Mouse (Mus musculus) embryo, embryonic 10.5 days (tissue): Measurements from ENCODE around the gene Rev3l.
A peak's percentile ranks its signal among the peaks of the same experiment; 100 is the strongest.
"Not testable (repeated sequence)": the region's sequence is repeated elsewhere in the genome, so short reads cannot be mapped to it uniquely, and the experiment has no call there.

Source experiments
- DNase-seq: peaks from one replicate; pipeline ENCODE4 v3.0.0-alpha.2; 2015; ENCODE audit warnings: low spot score

Rev3l gene

GRCm38 (mm10) chr10:39785241-39785640 is 53.3 kb downstream of the Rev3l start:
- no peak for DNase-seq

- no peak for DNase-seq
Measured at GRCm38 (mm10) chr10:39793295-39793694, 61.4 kb downstream of the Rev3l start.

GRCm38 (mm10) chr10:39811507-39811906 is 79.6 kb downstream of the Rev3l start:
- peak; percentile 77 for DNase-seq

GRCm38 (mm10) chr10:39842621-39843020 is 110.7 kb downstream of the Rev3l start:
- no peak for DNase-seq

GRCm38 (mm10) chr10:39865509-39865908 is 133.6 kb downstream of the Rev3l start:
- DNase-seq: no peak

- no peak for DNase-seq
Measured at GRCm38 (mm10) chr10:39888621-39889020, 156.7 kb downstream of the Rev3l start.

- no peak for DNase-seq
Measured at GRCm38 (mm10) chr10:39893702-39894697, 162.1 kb downstream of the Rev3l start.

GRCm38 (mm10) chr10:39896503-39896902 is 164.6 kb downstream of the Rev3l start:
- DNase-seq: peak; percentile 24

- peak; percentile 95 for DNase-seq
Measured at GRCm38 (mm10) chr10:39898874-39899371, 167.0 kb downstream of the Rev3l start, which contains the start of gene Mfsd4b4. TSS of gene Mfsd4b4 (minus strand) at chr10:39899238.

GRCm38 (mm10) chr10:39904191-39904590 is 172.3 kb downstream of the Rev3l start:
- DNase-seq: no peak

- no peak for DNase-seq
Measured at GRCm38 (mm10) chr10:39906799-39907658, 175.1 kb downstream of the Rev3l start.

GRCm38 (mm10) chr10:39908768-39909441 is 177.0 kb downstream of the Rev3l start:
- DNase-seq: no peak

GRCm38 (mm10) chr10:39912616-39913015 is 180.7 kb downstream of the Rev3l start:
- no peak for DNase-seq

GRCm38 (mm10) chr10:39924556-39924955 is 192.6 kb downstream of the Rev3l start:
- DNase-seq: not testable (repeated sequence)
